Mouse (Mus musculus): ENCODE results near the gene Uqcc1.

- TF ChIP-seq CTCF (IDR thresholded peaks at IDR 0.05; ENCODE audit: insufficient read depth, low read length) = no peak
- TF ChIP-seq POLR2A (IDR thresholded peaks at IDR 0.05; ENCODE audit: borderline replicate concordance, extremely low read depth, low read depth, low read length) = no peak
Observed at GRCm38 (mm10) chr2:155814829-155815228, 115.3 kb downstream of the Uqcc1 start.
